Mouse (Mus musculus) common myeloid progenitor, adult 5-6 weeks (primary cell): Measurements from ENCODE around the gene Relch. TPM values are rescaled to one million over a fixed set of nuclear protein-coding genes. Genes with fewer than 3 reads are reported as not detected.

Source experiments
- ATAC-seq: replicated peaks from 2 replicates; pipeline ENCODE4 v1.8.0; 2016; ENCODE audit warnings: low read depth, mild to moderate bottlenecking, moderate TSS enrichment, inconsistent platforms; ENCODE audit not compliant: poor library complexity, severe bottlenecking
- total RNA-seq: library from RNA; stranded (forward); fragments of 200-1000, 187-1606 nt; gene quantifications from 2 replicates; pipeline ENCODE4 v1.2.3, GENCODE M21; 2017

Relch gene
- total RNA-seq, 1 experiment from 2014 or later: 50.4 TPM

- ATAC-seq: peak; percentile 95
These were observed 123.2 kb downstream of the Relch start for GRCm38 (mm10) chr1:105786731-105787357.

GRCm38 (mm10) chr1:105790103-105790502 is 126.4 kb downstream of the Relch start:
- peak; percentile 34; the same call in 1 of the 2 replicates for ATAC-seq

- no peak for ATAC-seq
These were observed 131.0 kb downstream of the Relch start for GRCm38 (mm10) chr1:105794670-105795069.

GRCm38 (mm10) chr1:105795705-105796104 is 132.0 kb downstream of the Relch start:
- no peak for ATAC-seq

GRCm38 (mm10) chr1:105800570-105800969 is 136.9 kb downstream of the Relch start:
- no peak for ATAC-seq

GRCm38 (mm10) chr1:105801252-105801651 is 137.6 kb downstream of the Relch start:
- peak; percentile 61 for ATAC-seq

- ATAC-seq: peak; percentile 52
These were observed 139.3 kb downstream of the Relch start for GRCm38 (mm10) chr1:105802941-105803340.

GRCm38 (mm10) chr1:105804285-105804684 is 140.6 kb downstream of the Relch start:
- no peak for ATAC-seq

Other genes with a start within 250 kb of the Relch start
- gene Pign, start 184 bp upstream of the Relch start, total RNA-seq: 43.5 and 43.7 TPM in 2 replicates
- 0.32 TPM in 1 of 2 replicates, not detected in the other for gene Tnfrsf11a, start 116.9 kb downstream of the Relch start, total RNA-seq